9 mouse cellular contexts compared by ENCODE assay signal in genomic region chr2:84459651-84460177, GRCm38 (mm10). TPM values are rescaled to one million over a fixed set of nuclear protein-coding genes. Genes with fewer than 3 reads are reported as not detected.
A peak's percentile ranks its signal among the peaks of the same experiment; 100 is the strongest.
DNase-seq lines count a peak whose midpoint lies in the region; ATAC-seq and TF ChIP-seq lines count a peak whose summit lies in the region.
"Had no signal": no experiment of that assay in that cellular context is flagged by ENCODE, and none has a peak within 500 bp of the region (broad histone marks: within the 10 kb centered on the region; RNA-seq: fewer than 3 reads in every experiment).

No protein-coding gene starts in this region.

- peak; percentile 6 for DNase-seq in liver, adult 2 months (ENCODE audit: extremely low read depth, low read depth, low spot score)
- DNase-seq in liver = no peak
- peak; percentile 19 for DNase-seq in liver, embryonic 13.5 days
- peak; percentile 61 for DNase-seq in yolk sac, embryonic 10.5 days (ENCODE audit: low spot score)
- DNase-seq in cerebellum, adult 2 months = no peak
- no peak for DNase-seq in left cerebral cortex, adult 18-20 months (ENCODE audit: low spot score in 2 of 2)
- DNase-seq: cerebellum, postnatal 25 days had no signal

- no peak for TF ChIP-seq POLR2A in liver, adult 2 months (IDR thresholded peaks at IDR 0.05; ENCODE audit: extremely low read depth, insufficient read depth, low read length)
- TF ChIP-seq POLR2A in cerebellum, adult 2 months (IDR thresholded peaks at IDR 0.05; ENCODE audit: borderline replicate concordance, insufficient read depth, low read length) = no peak

- H3K4me2 ChIP-seq in heart, embryonic 14.5 days (ENCODE audit: low read length) = no peak overlapping the region
- no peak overlapping the region; the same call in 1 of the 2 replicates for H3K4me2 ChIP-seq in liver, embryonic 13.5 days
- H3K4me2 ChIP-seq in midbrain, embryonic 15.5 days = no peak overlapping the region

- 0 out of 2 replicates have a peak, but pooled peaks have one; percentile 18 for ATAC-seq in heart, embryonic 14.5 days (ENCODE audit: insufficient number of reproducible peaks, insufficient read depth, low FRiP score, low read depth)
- ATAC-seq in liver, embryonic 13.5 days (ENCODE audit: low read depth) = peak; percentile 75
- no peak for ATAC-seq in midbrain, embryonic 15.5 days (replicated peaks)

- H3K79me2 ChIP-seq in liver, adult 2 months (ENCODE audit: control insufficient read depth, insufficient read depth, low read length) = no peaks in the 10 kb centered on the region; the same call in 1 of the 2 replicates

- no peaks in the 10 kb centered on the region for H3K9me3 ChIP-seq in heart, embryonic 14.5 days (ENCODE audit: control insufficient read depth, low read length)
- no peaks in the 10 kb centered on the region for H3K9me3 ChIP-seq in liver, embryonic 13.5 days (replicated peaks)
- no peaks in the 10 kb centered on the region for H3K9me3 ChIP-seq in midbrain, embryonic 15.5 days

- 55% methylated on average over 11 of the region's 11 CpGs for WGBS in liver, adult 2 months
- 57% methylated on average over 11 of the region's 11 CpGs for WGBS in heart, embryonic 14.5 days
- WGBS in liver, embryonic 13.5 days (ENCODE audit: insufficient replicate concordance) = 11% methylated on average over 11 of the region's 11 CpGs
- 75% methylated on average over 11 of the region's 11 CpGs for WGBS in cerebellum, adult 2 months
- WGBS in midbrain, embryonic 15.5 days = 66% methylated on average over 11 of the region's 11 CpGs

- H3K9ac ChIP-seq in liver, adult 2 months (ENCODE audit: low read depth, low read length) = no peak overlapping the region
- H3K9ac ChIP-seq in heart, embryonic 14.5 days (ENCODE audit: low read length) = no peak overlapping the region
- no peak overlapping the region for H3K9ac ChIP-seq in liver, embryonic 13.5 days
- no peak overlapping the region for H3K9ac ChIP-seq in midbrain, embryonic 15.5 days

- no peak overlapping the region for H3K27ac ChIP-seq in liver, adult 2 months (replicated peaks; ENCODE audit: insufficient read depth, low read depth, low read length)
- peak overlapping the region; percentile 6 to 75 for H3K27ac ChIP-seq in heart, embryonic 14.5 days (replicated peaks in 1 of 2; ENCODE audit: control insufficient read depth in 1 of 2, insufficient read depth in 1 of 2, low read depth in 2 of 2, low read length in 2 of 2)
- no peak overlapping the region for H3K27ac ChIP-seq in liver, embryonic 13.5 days
- no peak overlapping the region for H3K27ac ChIP-seq in cerebellum, adult 2 months (ENCODE audit: insufficient read depth, low read length)
- no peak overlapping the region for H3K27ac ChIP-seq in midbrain, embryonic 15.5 days

- no peaks in the 10 kb centered on the region for H3K36me3 ChIP-seq in liver, adult 2 months (ENCODE audit: control insufficient read depth, insufficient read depth, low read length)
- peaks cover 23% of the 10 kb centered on the region for H3K36me3 ChIP-seq in heart, embryonic 14.5 days (ENCODE audit: control insufficient read depth, insufficient read depth, low read length)
- no peaks in the 10 kb centered on the region for H3K36me3 ChIP-seq in liver, embryonic 13.5 days
- no peaks in the 10 kb centered on the region for H3K36me3 ChIP-seq in midbrain, embryonic 15.5 days (replicated peaks)

- peaks cover 1% of the 10 kb centered on the region for H3K4me1 ChIP-seq in liver, adult 2 months (ENCODE audit: control insufficient read depth, insufficient read depth, low read length)
- peaks cover 0 to 16% of the 10 kb centered on the region in 2 experiments; a peak in 3 of 4 replicates for H3K4me1 ChIP-seq in heart, embryonic 14.5 days (ENCODE audit: control insufficient read depth in 2 of 2, insufficient read depth in 2 of 2, low read length in 2 of 2)
- H3K4me1 ChIP-seq in liver, embryonic 13.5 days (replicated peaks) = peaks cover 23% of the 10 kb centered on the region
- H3K4me1 ChIP-seq in cerebellum, adult 2 months (ENCODE audit: control insufficient read depth, insufficient read depth, low read length) = no peaks in the 10 kb centered on the region
- H3K4me1 ChIP-seq in midbrain, embryonic 15.5 days = no peaks in the 10 kb centered on the region

- no peaks in the 10 kb centered on the region for H3K27me3 ChIP-seq in liver, adult 2 months (ENCODE audit: control insufficient read depth, insufficient read depth, low read length)
- no peaks in the 10 kb centered on the region for H3K27me3 ChIP-seq in heart, embryonic 14.5 days (ENCODE audit: control insufficient read depth, insufficient read depth, low read length)
- no peaks in the 10 kb centered on the region for H3K27me3 ChIP-seq in liver, embryonic 13.5 days
- no peaks in the 10 kb centered on the region for H3K27me3 ChIP-seq in cerebellum, adult 2 months (ENCODE audit: control insufficient read depth, insufficient read depth, low read length)
- H3K27me3 ChIP-seq in midbrain, embryonic 15.5 days (replicated peaks) = no peaks in the 10 kb centered on the region

- no peak for TF ChIP-seq CTCF in liver, adult 2 months (IDR thresholded peaks at IDR 0.05; ENCODE audit: low read depth, low read length)
- no peak for TF ChIP-seq CTCF in cerebellum, adult 2 months (IDR thresholded peaks at IDR 0.05; ENCODE audit: borderline replicate concordance, insufficient read depth, low read depth, low read length)

- H3K4me3 ChIP-seq in liver, adult 2 months (ENCODE audit: insufficient read depth, low read depth, low read length) = no peak overlapping the region
- H3K4me3 ChIP-seq in heart, embryonic 14.5 days (ENCODE audit: control insufficient read depth in 1 of 2, insufficient read depth in 1 of 2, low read depth in 1 of 2, low read length in 2 of 2) = no peak overlapping the region
- H3K4me3 ChIP-seq in liver, embryonic 13.5 days (replicated peaks) = no peak overlapping the region
- no peak overlapping the region for H3K4me3 ChIP-seq in cerebellum, adult 2 months (replicated peaks; ENCODE audit: insufficient read depth, low read depth, low read length)
- H3K4me3 ChIP-seq in midbrain, embryonic 15.5 days = no peak overlapping the region

RNA-seq across cellular contexts. Expression of gene Tfpi, which starts 16.9 kb away (rescaled TPM):
- total RNA-seq in liver, adult 2 months (2014; rRNA removed) = 6.6 and 9.6 TPM in 2 replicates
- 0.91 and 1.2 TPM in 2 replicates for polyA plus RNA-seq in liver, adult 2 months (2012; rRNA removed)
- 87.0 and 90.8 TPM in 2 replicates for polyA plus RNA-seq in heart, embryonic 14.5 days (2014; fragmentation: Nextera tagmentation; extraction: Ambion mirVana)
- polyA plus RNA-seq in liver, embryonic 13.5 days (2015; fragmentation: Nextera tagmentation; extraction: Ambion mirVana) = 23.0 and 28.3 TPM in 2 replicates
- 2.4 and 2.8 TPM in 2 replicates for polyA plus RNA-seq in cerebellum, adult 2 months (2012; rRNA removed)
- polyA plus RNA-seq in midbrain, embryonic 15.5 days (2015; fragmentation: Nextera tagmentation; extraction: Ambion mirVana) = 17.3 and 19.0 TPM in 2 replicates
- total RNA-seq in left cerebral cortex, adult 18-20 months (2021) = 1 to 10 TPM; 4.8 to 5.2 TPM

RNA-seq across cellular contexts. Expression of gene Calcrl, which starts 34.5 kb away (rescaled TPM):
- total RNA-seq in liver, adult 2 months (2014; rRNA removed) = 28.5 and 31.3 TPM in 2 replicates
- polyA plus RNA-seq in liver, adult 2 months (2012; rRNA removed) = 3.7 and 7.5 TPM in 2 replicates
- polyA plus RNA-seq in heart, embryonic 14.5 days (2014; fragmentation: Nextera tagmentation; extraction: Ambion mirVana) = 44.6 and 55.3 TPM in 2 replicates
- polyA plus RNA-seq in liver, embryonic 13.5 days (2015; fragmentation: Nextera tagmentation; extraction: Ambion mirVana) = 11.5 and 18.7 TPM in 2 replicates
- 3.6 and 3.9 TPM in 2 replicates for polyA plus RNA-seq in cerebellum, adult 2 months (2012; rRNA removed)
- 8.6 and 9.7 TPM in 2 replicates for polyA plus RNA-seq in midbrain, embryonic 15.5 days (2015; fragmentation: Nextera tagmentation; extraction: Ambion mirVana)
- 1 to 10 TPM; 3.7 to 5.9 TPM for total RNA-seq in left cerebral cortex, adult 18-20 months (2021)

Comparison
In these comparisons a context has a peak if more than half of its experiments do, and no peak if none do; other contexts are left out.
1. DNase-seq: peak in liver, adult 2 months (single experiment), liver, embryonic 13.5 days (single experiment) and yolk sac, embryonic 10.5 days (single experiment); none in liver (single experiment), cerebellum, adult 2 months (0 of 2) and left cerebral cortex, adult 18-20 months (0 of 2).
2. H3K27ac ChIP-seq: peak in heart, embryonic 14.5 days (2 of 2); none in liver, adult 2 months (single experiment), liver, embryonic 13.5 days (single experiment), cerebellum, adult 2 months (single experiment) and midbrain, embryonic 15.5 days (single experiment).